Mouse (Mus musculus) mature B cell (primary cell): ENCODE results near the gene Hyal2.

Source experiments
- in situ Hi-C: fragments of 300-500 bp; cut with MboI; formaldehyde crosslinking; loops from 2 replicates; pipeline ENCODE4 v1.14.3; 2019

Hyal2 gene

DNA sequence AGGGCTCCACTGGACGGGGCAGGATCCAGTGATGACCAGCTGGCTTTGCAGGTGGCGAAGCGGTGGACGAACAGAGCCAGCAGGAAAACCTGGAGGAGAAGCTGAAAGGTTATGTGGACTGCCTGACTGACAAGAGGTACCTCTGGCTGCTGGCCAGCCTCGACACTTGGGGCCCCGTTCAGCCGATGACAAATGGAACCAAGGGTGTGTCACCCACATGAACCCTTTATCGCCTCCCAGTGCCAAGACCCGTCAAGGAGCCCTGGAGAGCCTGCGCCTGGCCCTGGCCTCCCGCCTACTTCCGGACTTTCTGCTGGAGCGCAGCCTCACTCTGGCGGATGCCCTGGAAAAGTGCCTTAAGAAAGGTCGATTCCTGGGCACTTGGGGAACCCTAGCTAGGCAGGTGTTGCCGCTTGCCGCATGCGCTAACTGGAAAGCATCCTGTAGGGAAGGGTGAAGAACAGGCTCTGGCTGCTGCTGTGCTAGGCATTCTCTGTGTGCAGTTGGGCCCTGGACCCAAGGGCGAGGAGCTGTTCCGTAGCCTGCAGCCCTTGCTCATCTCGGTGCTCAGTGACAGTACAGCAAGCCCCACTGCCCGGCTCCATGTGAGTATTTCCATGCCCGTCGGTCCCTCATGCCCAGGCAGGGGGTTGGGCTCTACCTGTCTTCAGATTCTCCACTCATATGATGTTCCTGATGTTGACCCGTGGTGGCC, 22.5 kb downstream of the Hyal2 start:
- in situ Hi-C loops = no loop called here

DNA sequence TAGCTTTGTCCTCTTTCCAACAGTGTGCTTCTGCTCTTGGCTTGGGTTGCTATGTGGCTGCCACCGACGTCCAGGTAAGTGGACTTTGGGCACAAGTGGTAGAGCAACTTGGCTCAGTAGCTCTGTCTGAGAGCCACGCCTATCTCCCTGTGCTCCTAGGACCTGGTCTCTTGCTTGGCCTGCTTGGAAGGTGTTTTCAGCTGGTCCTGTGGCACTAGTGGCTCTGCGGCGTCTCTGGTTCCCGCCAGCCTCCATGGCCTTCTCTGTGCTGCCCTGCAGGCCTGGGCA, 23.0 kb downstream of the Hyal2 start:
- in situ Hi-C loops = no loop called here

DNA sequence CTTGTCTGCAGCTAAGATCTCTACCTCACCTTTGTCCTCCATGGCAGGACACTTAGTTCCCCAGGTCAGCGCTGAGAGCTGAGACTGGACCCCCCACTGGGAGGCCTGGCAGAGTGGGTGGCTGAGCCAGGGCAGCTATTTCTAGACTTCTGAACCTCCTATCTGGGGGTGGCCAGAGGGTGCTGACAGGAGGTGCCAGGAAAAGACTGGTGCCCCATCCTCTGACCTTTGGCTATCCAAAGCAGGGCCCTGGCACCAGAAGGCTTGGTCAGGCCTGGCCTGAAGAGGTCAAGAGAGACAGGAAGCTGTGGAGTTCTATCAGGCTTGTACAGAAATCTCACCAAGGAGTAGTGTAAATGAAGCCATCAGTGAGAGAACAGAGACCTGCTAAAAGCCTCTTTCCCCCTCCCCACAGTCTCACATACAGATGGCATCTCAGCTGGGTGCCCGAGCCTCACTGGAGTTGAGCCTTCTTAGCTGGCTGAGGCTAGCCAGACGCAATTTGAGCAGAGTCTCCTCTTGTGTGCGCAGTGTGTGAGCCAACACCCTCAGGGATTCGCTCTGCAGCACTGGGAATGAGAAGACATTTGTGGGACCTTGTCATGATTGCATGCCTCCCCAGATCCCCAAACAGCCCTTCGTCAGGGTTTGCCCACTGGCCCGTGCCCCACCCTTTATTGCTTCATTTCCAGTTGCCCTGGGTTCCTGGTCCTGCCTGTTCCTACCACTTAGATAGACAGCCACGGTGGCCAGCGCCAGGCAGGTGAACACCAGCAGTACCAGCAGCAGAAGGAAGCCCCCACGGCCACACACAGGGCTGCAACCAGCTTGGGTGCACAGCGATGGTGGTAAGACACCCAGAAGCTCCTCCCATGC, 25.6 kb downstream of the Hyal2 start:
- in situ Hi-C loops = no loop called here

DNA sequence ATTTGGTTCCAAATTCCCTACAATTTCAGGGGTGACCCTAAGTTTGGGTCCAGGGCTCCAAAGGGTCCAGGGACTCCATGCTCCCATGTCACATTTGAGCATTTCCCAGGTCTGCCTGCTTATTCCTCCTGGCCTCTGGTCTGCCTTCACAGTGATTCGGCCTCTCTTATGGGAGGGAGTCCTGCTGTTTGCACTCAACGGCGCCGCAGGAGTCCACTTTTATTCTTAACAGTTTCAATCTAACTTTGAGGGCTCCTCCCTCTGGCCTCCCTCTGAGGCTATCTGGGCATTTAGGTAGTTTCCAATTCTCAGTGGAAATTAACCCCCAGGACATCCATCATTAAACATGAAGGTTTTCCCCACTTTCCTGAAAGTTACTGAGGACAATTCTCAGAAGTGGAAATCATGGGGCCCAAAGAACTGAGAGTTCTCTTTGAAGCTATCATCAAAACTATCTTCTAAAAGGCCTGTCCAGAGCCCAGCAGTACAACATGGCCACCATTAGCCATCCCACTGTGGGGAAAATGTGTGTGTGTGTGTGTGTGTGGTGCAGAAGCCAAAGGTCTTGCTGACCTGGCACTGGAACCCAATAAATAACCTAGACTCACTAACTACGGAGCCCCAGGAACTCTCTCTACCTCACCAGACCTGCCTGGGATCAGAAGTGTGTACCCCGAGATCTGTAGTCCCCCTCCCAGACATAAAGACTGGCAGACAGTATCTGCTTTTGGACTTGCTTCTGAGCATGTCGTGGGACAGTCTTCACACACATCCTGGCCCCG, 26.7 kb downstream of the Hyal2 start:
- in situ Hi-C loops = no loop called here

DNA sequence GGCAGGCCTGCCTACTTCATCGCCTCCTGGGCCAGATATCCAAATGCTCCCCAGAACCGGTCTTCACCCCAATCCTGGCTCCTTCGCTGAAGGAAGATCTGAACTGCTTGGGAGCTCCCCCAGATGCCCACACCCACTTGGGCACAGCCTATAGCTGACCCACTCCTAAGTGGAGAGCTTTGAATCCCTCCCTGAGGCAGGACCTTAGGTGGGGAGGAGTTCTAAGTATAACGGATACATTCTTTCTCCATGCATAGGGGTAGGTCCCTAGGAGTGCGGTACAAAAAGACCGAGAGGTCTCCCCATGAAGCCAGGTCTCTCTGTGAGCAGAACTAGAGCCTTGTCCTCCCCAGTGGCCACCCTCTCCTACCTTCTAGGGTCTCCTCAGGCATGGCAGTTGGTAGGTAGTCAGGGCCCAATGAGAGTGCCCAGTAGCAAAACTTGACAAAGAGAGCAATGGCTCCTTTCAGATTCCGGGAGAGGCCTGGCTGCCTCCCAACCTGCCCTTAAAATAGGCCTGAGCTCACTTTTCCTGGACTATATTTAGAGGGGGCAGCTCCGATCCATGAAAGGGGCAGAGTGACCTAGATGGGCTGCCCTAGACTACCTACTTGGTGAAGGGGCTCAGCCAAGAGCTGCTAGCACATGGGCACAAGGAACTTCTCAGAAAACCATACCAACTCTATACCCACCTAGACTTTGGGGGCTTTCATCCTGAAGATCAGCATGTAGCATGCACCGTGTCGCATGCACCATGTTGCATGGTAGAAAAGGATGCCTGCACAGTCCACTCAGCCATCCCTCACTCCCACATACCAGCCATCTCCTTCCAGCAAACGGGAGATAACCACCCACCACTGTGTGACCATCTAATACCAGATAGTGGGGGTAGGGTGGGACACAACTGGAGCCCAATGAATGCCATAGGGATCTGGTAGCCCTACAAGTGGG, 29.1 kb downstream of the Hyal2 start:
- in situ Hi-C loops = no loop called here

DNA sequence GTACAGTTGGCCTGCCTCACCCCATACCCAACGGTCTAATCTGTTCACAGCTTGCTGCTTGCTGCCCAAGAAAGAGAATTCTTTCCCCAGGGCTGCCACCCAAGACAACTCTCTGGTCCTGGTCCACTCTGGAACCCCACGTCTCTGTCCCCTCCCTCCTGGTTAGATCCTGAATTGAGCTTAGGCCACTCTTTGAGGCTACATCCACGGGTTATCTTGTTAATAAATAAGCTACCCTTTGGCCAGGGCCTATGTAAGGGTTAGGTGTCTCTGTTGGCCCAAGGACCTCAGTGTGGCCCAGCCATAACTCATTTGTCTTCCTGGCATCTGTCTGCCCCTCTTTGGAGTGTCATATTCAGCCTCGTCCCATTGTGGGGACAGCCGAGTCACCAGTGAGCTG, 30.6 kb downstream of the Hyal2 start:
- in situ Hi-C loops = no loop called here

DNA sequence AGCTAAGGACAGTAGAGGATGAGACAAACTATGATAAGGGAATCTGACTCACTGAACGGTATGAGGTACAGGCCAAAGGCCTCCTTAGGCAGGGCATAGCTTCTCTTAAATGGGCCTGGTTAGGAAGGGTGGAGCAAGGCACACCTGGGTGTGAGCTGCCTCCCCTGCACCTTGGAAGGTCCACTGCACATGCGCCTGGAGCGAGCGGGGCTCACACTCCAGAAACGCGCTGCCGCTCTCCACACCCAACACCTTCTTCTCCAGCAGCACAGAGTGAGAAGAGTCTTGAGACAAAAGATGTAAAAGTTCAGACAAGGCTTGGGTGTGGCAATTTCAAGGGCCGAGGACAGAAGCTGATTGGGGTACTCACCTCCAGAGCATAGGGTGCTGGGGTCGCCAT, 31.7 kb downstream of the Hyal2 start:
- in situ Hi-C loops = no loop called here

DNA sequence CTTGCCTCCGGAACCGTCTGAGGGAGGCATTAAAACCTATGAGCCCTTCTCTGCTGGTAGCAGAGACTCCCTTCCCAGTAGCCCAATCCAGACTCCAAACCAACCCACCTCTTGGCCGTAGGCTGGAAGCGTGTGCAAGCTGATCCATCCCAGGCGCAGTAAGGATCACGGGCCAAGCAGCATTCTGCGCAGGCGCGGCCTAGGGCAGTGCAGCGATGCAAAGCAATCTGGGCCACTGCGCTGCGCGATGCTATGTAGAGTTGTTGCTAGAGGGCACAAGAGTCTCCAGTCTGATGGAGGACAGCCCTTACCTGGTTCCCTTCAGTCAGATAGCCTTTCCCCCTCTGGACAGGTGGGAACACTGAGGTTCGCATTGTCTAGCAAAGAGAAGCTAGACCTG, 32.1 kb downstream of the Hyal2 start:
- in situ Hi-C loops = no loop called here

DNA sequence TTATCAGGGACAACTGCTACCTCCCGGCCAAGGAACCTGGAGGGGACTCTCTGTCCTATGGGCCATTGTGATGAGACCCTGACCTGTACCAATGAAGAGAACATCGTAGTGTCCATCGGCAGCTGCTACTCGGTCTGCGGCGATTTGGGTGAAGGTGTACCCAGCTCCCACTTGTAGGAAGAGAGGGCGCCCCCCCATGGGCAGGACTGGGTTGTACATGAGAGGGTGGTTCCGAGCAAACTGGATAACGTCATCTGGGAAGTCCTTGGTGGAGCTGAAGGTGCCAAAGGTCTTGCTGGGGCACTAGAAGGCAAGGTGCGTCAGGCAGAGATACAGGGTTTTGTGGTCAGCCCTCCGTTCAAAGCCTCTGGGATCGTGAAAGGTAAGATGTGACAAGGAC, 33.0 kb downstream of the Hyal2 start:
- in situ Hi-C loops = no loop called here

DNA sequence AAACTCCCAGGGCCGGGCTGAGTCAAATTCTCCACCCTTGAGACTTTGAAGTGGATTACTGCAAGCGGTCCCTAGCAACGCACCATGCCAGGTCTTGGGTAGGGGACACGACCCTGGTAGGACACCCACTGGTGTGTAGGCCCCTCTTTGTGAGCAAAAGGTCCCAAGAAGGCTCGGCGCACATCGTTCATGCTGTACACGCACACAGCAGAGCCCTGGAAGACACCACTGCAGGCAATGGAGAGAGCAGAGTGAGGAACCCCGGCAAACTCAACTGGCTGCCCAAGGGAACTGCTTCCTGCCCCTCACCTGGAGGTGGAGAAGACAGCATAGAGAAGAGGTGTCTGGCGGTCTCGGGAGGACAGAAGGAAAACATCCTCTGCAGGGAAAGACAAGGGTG, 33.5 kb downstream of the Hyal2 start:
- in situ Hi-C loops = no loop called here

DNA sequence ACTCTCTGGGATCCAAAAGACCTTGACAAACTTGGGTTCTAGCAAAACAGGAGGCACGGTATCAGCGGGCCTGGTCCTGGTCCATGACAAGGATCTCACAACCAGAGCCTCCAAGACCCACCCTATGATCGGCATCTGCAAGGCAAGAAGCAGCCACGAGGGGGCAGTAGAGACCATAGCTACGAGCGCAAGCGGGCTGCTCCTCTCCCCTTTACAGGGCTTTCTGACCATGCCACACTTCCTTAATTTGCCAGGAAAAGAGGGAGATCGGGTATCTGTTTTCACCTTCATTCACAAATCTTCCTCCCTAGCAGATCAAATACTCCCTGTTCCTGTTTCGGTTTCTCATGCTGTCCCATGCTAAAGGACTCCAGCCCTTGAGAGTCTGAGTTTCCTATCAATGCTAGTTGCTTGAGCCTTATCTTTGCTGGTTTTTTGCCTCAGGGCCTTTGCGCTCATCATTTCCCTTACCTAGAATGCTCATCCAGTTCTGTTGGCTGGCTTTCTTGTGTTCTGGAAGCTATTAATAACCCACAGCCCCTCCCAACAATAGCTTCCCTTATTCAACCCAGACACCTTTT, 34.4 kb downstream of the Hyal2 start:
- in situ Hi-C loops = no loop called here

DNA sequence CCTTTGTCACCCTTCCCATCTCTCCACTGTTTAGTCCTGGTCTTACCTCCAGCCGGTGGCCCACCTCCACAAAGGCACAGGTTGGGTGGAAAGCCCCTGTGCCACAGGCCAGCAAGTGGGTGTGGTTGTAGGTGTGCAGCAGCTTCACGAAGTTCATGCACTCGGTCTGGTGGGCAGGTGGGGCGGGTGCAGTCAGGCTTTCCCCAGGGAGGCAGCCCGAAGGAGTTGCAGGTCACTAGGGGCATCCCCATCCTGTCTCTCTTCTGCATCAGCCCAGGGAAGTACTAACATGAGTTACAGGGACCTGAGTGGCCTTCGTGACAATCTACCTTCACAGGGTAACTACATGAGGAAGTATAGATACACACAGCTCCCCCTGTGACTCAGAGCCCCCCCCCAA, 35.5 kb downstream of the Hyal2 start:
- in situ Hi-C loops = no loop called here

DNA sequence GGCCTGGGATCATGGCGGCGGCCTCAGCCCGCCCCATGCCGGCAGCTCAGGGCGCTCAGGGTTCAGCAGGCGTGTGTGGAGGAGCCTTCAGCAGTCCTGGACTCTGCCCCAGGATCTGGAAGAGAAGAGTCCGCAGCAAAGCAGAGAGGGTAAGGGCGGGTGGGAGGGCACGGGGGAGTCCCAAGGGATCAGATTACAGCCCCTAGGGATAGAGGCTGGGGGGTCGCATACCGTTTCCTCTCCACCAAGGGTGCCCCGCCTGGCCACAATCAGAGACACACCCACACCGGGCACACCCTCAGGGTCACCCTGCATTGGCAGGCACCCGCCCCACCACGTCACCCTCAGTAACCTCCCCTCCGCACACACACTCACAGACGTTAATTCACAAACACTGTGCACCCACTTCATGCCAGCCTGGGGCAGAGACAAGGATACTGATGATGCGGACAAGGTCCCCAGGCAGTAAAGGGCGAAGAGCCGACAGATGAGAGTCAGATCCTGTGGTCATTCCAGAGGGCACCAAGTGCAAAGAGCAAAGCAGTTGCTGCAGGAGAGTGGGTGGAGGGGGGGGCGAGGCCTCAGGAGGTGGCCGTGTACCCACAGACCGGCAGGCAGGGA, 37.4 kb downstream of the Hyal2 start:
- in situ Hi-C loops = no loop called here

DNA sequence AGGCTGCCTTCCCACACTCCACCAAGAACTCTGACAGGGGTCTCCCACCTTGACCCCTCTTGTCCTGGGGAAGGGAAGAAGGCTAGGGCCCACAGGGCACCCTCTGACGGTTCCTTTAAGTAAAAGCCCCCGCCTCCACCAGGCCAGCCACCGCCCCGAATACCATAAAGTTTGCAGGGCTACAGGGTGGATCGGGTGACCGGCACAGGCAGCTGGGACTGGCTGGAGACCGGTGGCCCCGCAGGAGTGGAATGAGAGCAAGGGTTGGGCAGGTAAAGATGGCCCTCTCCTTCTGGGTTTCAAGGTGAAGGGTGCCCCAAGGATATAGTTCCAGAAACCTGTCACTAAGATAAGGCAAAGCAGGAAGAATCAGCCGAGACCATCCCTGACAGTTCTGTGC, 38.8 kb downstream of the Hyal2 start:
- in situ Hi-C loops = no loop called here

DNA sequence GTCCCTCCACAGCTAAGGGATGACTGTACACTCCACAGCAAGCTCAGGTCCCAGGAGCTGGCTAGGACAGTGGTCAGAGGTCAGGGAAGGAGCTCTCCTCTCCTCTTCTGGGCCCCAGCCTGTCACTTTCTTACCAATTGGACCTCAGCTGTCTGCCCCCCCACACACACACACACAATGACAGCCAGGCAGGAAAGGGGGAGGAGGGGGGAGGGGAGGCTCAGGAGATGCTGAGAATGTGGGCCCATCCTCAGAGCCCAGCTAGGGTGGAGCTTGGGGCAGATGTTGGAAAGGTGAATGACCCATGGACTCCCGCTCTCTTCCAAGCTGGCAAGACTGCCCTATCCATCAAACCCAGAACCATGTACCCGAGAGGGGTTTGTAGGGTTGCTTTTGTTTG, 39.3 kb downstream of the Hyal2 start:
- in situ Hi-C loops = no loop called here

DNA sequence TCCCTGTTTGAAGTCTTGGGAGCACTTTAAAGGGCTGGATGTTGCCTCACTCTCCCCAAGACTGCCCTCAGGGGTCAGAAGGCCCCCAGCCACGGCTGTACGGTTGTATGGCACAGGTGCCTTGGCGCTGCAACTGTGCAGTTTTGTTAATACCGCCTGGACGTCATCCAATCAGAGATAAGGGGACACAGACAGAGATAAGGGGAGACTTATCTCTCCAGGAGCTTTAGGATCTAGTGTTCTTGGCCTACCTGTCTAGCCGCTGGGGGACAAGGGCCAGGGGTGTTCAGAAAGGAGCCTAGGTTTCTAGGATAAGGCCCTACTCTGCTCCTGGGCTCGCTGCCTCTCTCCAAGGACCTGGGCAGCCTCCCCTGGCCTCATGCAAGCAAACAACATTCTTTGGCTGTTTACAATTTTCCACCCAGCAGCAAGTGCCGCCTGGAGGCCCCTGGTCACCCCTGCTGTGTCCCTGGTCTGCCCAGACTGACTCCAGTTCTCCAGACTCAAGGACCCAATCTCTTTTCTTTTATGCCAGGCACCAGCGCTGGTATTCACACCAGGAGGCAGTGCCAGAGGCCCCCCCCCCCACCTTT, 40.0 kb downstream of the Hyal2 start:
- in situ Hi-C loops = no loop called here

DNA sequence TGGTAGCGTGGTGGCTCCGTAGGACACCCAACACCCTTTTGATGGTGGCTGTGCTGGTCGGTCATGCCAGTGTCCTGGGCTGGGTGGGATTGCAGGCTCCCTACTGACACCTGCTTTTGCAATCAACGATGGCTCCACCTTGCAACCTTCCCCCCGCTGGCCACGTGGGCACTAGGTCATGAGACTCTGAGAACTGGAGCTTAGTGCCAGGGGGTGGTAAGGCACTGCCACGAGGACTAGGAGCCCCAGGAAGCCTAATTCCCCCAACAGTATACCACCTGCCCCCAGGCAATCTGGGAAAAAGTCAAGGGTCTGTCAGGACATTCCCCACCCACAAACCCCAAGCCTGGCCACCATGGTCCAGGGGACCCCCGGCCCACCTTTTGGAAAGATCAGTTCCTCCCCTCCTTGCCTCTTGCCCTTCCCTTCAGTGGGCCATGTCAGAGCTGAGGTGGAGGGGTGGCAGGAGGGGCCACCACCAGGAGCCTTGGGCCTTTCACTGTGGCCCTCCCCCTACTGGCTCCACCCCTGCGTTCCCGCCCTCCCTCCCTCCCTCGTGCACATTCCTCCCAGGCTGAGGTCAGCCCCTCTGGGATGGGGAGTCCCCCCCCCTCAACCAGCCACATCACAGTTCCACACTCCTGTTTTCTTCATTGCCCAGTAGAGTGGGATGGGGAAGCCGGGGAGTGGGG, 41.1 kb downstream of the Hyal2 start, which contains the start of gene Sema3b:
Gene Sema3b, minus strand, starts transcription at position 489 of the 692 bp plus-strand sequence.
- in situ Hi-C loops = no loop called here

DNA sequence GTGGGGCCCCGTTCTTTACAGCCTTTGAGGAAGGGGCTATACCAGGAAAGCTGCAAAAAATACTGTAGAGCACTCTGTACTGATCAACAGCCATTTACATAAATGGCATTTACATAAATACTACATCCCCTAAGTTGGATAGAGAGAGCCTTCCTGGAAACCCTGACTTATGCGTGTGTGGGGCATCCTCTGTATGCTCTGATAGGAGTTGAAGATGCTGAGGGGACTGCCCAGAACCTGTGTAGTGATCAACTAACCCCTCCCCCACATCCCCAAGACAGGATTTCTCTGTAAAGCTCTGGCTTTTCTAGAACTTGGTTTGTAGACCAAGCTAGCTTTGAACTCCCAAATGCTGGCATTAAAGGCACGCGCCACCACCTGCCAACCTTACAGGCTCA, 41.7 kb downstream of the Hyal2 start:
- in situ Hi-C loops = no loop called here

DNA sequence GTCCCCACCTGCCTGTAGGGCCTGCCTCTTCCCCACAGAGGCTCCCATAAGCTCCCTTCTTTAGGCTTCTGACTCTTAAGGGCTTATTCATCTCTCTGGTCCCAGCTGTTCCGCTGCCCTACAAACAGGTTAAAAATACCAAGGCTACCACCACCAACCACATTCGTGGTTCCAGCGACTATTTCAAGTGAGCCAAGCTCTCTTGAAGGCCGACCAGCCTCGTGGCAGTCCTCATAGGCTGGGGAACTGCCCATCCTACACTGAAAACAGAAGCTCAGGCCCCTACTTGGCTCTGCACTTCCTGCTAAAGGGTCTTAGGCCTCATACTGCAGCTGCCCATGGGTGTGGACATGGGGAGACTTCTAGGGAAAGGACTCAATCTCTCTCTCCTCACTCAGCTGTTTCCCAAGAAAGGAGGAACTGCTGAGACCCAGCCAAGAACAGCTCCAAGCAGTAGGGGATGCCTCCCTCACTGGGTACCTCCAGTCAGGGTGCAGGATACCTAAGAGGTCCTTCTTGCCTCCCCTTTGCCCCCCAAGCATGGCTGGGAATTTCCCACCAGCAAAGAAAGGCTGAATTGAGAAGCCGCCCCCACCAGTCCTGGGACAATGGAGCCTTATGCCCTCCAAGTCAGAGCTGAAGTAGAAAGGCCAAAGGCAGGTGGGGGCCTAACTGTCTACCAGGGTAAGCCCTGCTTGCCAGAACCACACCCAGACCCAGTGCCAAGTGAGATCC, 43.9 kb downstream of the Hyal2 start:
- in situ Hi-C loops = no loop called here
